Mouse (Mus musculus) embryonic stem cell, embryonic (primary cell): Measurements from ENCODE around the gene Pkn1.

Experiments used
- CTCF ChIA-PET, 4 experiments: fragments of 300-600 bp in 2 of 4; fragments of 350-600 bp in 2 of 4; sonication (Branson Sonifier 250); formaldehyde crosslinking; loops; one replicate each; lab custom pipeline; 2022; ENCODE audit warnings: inconsistent platforms in 2 of 4; lab: Charles Lee
- POLR2A ChIA-PET, 4 experiments: fragments of 300-600 bp in 2 of 4; fragments of 350-600 bp in 2 of 4; sonication (Branson Sonifier 250); formaldehyde crosslinking; loops; one replicate each; lab custom pipeline; 2022; ENCODE audit warnings: antibody characterized with exemption in 4 of 4, inconsistent platforms in 1 of 4; lab: Charles Lee

Pkn1 gene

DNA sequence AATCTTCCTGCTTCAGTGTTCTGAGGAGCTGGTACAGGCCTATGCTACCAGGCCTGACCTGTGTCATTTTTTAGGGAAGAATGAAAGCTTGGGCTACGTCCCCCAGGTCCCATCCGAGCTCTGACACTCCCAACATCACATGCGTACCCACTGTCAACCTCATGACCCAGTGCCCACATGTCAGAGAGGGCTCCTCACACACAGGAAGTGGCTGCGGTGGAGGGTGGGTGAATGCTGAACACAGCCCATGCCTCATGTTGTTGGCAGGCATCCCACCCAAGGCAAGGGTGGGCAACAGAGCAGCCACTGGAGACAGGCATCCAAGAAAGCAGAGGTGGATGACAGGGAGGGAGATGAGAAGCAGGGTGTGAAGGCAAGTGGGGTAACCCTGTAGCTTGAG lies 37.7 kb upstream of the Pkn1 start:
- ChIA-PET POLR2A (interaction anchor here in 3 of 4 experiments (0.6 to 8.6 kb wide), 10 partner anchors 9 to 266 kb away, joined by 3 to 175 read pairs (median 4); partner anchors contain the start of genes Asf1b (in 2 of the 3), Gm10644 (in 2 of the 3) and Ddx39 (in 1 of the 3)), CTCF (interaction anchor here in 3 of 4 experiments (0.9 to 1.7 kb wide), 4 partner anchors 11 to 46 kb away, joined by 3 to 6 read pairs (median 6); no protein-coding TSS in a partner anchor)

DNA sequence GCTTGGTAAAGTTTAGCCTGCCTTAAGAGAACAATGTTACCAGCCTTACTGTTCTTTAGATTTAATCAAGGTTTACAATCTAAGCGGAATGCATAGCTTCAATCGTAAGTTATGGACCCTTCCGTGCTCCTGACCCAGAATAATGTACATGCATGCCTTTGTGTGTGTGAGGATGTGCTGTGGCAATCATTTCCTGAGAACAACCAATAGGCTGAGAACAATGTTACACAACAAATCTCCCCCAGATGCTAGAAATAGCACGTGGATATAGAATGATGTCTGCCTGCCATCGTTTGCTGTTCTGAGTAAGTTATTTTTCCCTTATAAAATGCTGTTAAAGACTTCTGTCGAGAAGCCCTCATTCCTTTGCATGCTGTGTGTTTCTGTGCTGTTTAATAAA lies 33.9 kb upstream of the Pkn1 start:
- CTCF ChIA-PET: interaction anchor here in 3 of 4 experiments (1.2 to 1.9 kb wide), 4 partner anchors 9 to 222 kb away, joined by 3 to 5 read pairs (median 4); partner anchors contain the start of genes Asf1b (in 1 of the 3) and Gm10644 (in 1 of the 3)
- POLR2A ChIA-PET: interaction anchor here (0.6 to 16.8 kb wide), 16 partner anchors 7 to 191 kb away, joined by 3 to 175 read pairs (median 4); partner anchors contain the start of genes Adgre5 (in 2 of the 4) and Ddx39 (in 2 of the 4)

DNA sequence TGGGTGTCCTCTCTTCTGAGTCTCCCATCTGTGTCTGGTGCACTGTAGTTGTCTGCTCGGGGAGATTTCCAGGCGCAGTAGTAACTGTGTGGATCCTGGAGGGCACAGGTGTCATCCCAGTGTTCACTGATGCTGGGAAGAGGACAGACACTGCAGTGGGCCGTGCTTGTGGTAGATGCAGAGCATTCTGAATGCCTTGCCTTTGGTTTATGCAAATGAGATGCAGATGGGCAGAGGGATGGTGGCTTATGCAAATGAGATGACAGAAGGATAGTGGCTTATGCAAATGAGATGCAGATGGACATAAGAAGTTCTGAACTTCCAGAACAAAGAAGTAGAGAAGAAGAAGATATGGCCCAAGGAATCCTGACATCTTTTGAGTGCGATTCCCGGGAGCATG lies 32.9 kb upstream of the Pkn1 start:
- POLR2A ChIA-PET: interaction anchor here in 3 of 4 experiments (0.8 to 16.8 kb wide), 5 partner anchors 9 to 45 kb away, joined by 3 to 175 read pairs (median 3); partner anchors contain the start of gene Adgre5 (in 3 of the 3)
- CTCF ChIA-PET: interaction anchor here in 2 of 4 experiments (1.0 to 1.3 kb wide), 2 partner anchors 9 to 10 kb away, joined by 3 to 4 read pairs; partner anchors contain the start of gene Adgre5 (in 1 of the 2)

DNA sequence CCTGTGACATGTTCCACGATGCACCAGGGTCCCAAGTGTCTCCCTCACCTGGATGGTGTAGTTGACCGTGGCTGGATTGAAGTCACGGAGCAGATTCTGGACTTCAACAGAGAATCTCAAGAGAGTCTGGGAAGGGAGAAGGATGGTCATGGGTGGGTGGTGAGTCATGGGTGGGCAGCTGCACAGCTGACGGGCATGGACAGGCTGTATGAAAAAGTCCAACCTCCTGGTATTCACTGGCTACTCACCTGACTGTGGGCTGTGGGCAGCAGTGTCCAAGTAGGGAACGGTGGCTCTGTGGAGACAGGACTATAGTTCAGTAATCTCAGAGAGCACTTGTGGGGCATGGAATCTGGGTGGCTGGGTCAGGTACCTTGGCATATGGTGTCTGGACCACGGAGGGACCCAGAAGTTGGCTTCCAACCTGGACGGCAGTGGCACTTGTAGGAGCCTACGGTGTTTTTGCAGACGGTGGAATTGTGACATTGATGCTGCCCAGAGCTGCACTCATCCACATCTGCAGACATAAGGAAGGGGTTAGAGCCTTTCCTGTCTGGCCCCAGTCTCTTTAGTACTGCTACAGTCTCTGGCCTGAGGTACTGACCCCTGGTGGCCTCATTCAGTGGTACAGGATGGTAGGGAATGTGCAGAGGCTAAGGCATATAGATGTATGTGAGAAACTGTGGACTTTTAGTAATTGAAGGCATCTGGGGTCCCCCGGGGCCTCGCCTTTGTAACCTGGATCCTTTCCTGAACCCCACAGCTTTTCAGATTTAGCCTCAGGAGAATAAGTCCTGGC lies 30.2 kb upstream of the Pkn1 start:
- ChIA-PET POLR2A (interaction anchor here in 3 of 4 experiments (0.6 to 16.8 kb wide), 9 partner anchors 9 to 77 kb away, joined by 3 to 175 read pairs (median 5); partner anchors contain the start of genes Adgre5 (in 1 of the 3), Ddx39 (in 1 of the 3) and Gipc1 (in 1 of the 3)), CTCF (interaction anchor here in 2 of 4 experiments (0.7 to 1.8 kb wide), 5 partner anchors 9 to 164 kb away, joined by 3 to 5 read pairs (median 3); no protein-coding TSS in a partner anchor)

DNA sequence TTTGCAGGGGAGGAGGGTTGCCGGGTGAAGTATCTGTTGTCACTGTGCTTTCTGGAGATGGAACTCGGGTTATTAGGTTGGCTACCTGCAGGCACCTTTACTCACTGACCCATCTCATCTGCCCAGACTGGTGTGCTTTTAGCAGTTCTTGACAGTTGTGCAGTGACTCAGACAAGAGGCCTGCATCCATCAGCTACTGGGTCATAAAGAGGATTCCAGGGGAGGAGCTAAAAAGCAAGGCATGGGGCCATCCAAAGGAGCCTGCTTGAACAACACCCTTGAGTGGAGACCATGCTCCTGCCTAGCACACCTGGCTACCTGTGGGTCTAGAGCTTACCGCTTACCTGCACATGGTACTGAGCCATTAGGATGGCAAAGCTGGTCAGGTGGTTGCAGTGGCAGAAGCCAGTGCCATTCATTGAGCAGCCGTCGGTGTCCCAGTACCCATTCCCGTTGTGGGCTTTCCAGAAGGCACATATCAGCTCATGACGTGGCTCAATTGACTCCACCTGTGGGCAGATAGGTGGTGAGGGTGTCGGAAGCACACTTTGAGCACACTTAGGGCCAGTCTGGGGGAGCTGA lies 26.6 kb upstream of the Pkn1 start:
- CTCF ChIA-PET: interaction anchor here (0.7 to 3.1 kb wide), 17 partner anchors 8 to 285 kb away, joined by 3 to 23 read pairs (median 6); partner anchors contain the start of genes Asf1b (in 1 of the 4) and Gm10644 (in 1 of the 4)
- POLR2A ChIA-PET: interaction anchor here (0.5 to 16.8 kb wide), 39 partner anchors 7 to 465 kb away, joined by 3 to 175 read pairs (median 4); partner anchors contain the start of genes Ddx39 (in 4 of the 4), Asf1b (in 3 of the 4), Gm10644 (in 3 of the 4) and Adgre5 (in 2 of the 4)

DNA sequence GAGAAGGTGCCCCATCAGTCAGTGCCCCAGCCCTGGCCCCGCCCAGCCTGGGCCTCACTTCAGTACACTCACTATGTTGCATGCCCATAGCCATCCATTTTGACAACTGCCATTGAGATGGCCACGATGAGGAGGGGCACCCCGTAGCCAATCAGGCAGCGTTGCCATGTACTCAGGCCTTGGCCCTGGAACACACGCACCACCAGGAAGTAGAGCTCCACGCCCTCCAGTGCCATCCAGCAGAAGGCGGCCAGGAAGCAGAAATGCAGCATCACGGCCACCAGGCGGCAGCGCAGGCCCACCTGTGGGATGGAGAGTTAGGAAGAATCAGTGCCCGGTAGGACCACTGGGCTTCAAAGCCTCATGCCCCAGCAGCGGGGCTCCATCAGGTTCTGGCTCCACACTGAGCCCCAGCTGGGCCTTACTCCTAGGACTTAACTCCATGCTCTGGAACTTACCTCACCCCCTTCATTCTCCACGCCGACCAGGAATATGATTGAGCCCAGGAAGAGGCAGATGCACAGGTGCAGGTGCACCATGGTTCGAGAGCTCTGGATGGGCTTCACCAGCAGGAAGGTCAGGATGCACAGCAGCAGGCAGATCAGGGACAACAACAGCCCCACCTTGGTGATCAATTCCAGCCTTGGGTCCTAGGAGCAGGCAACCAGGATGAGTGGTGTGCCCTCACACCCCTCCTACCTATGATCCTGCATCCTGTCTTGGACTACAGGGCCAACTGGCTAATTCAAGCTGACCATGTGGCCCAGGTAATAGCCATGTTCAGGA lies 25.9 kb upstream of the Pkn1 start:
- CTCF ChIA-PET: interaction anchor here (0.5 to 3.1 kb wide), 44 partner anchors 8 to 878 kb away, joined by 3 to 23 read pairs (median 4); partner anchors contain the start of genes Asf1b (in 3 of the 4), Ddx39 (in 3 of the 4) and Gm10644 (in 2 of the 4)
- POLR2A ChIA-PET: interaction anchor here (0.5 to 16.8 kb wide), 65 partner anchors 8 to 465 kb away, joined by 3 to 175 read pairs (median 4); partner anchors contain the start of genes Ddx39 (in 4 of the 4), Adgre5 (in 3 of the 4), Asf1b (in 3 of the 4) and Gm10644 (in 3 of the 4)

DNA sequence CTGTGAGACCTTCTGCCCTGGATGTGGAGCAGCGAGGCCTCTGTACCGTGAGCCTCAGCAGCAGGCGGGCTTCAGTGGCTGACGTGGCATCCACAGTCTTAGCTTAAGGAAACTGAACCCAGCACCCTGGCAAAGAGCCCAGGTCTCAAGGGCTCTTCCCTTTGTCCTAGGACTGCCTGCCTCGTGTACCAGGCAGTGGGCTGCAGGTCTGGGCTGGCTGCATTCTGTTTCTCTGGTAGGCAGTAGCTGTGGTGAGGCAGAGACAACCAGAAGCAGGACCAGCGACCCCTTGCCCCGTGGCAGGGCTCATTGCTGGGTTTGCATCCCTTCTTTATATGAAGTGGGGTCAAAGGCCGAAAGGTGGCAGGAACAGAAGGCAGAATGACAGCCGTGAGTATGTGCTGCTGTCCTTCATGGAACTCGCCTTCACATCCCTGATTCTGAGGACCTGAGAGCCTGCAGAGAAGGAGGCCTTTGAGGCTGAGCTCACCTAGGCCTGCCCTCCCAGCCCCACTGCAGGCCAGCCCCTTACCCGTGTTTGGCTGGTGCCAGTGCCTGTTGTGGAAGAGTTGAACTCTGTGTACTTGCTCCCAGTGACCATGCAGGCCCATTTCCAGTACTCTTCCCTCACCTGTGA lies 24.6 kb upstream of the Pkn1 start:
- ChIA-PET CTCF (interaction anchor here (0.6 to 3.1 kb wide), 12 partner anchors 10 to 243 kb away, joined by 3 to 23 read pairs (median 6); partner anchors contain the start of genes Asf1b (in 1 of the 4) and Gm10644 (in 1 of the 4)), POLR2A (interaction anchor here in 3 of 4 experiments (0.9 to 16.8 kb wide), 24 partner anchors 10 to 232 kb away, joined by 3 to 175 read pairs (median 8); partner anchors contain the start of genes Adgre5 (in 2 of the 3), Asf1b (in 2 of the 3), Ddx39 (in 2 of the 3) and Gm10644 (in 2 of the 3))

DNA sequence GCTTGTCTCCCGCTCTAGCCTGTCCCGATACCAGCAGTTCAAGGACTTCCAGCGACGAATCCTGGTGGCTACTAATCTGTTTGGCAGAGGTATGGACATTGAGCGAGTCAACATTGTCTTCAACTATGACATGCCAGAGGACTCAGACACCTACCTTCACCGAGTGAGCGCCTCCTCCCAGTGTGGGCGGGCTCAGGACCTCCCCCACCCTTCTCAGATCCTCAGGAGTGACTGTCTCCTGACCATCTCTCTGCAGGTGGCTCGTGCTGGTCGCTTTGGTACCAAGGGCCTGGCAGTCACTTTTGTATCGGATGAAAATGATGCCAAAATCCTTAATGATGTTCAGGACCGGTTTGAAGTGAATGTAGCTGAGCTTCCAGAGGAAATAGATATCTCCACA lies 23.7 kb upstream of the Pkn1 start:
- ChIA-PET CTCF (interaction anchor here in 3 of 4 experiments (0.7 to 2.1 kb wide), 6 partner anchors 16 to 232 kb away, joined by 3 to 9 read pairs (median 4); partner anchors contain the start of genes Asf1b (in 1 of the 3) and Gm10644 (in 1 of the 3)), POLR2A (interaction anchor here (0.8 to 16.8 kb wide), 15 partner anchors 8 to 232 kb away, joined by 3 to 175 read pairs (median 5); partner anchors contain the start of genes Adgre5 (in 1 of the 4), Asf1b (in 1 of the 4), Gipc1 (in 1 of the 4) and Gm10644 (in 1 of the 4))

DNA sequence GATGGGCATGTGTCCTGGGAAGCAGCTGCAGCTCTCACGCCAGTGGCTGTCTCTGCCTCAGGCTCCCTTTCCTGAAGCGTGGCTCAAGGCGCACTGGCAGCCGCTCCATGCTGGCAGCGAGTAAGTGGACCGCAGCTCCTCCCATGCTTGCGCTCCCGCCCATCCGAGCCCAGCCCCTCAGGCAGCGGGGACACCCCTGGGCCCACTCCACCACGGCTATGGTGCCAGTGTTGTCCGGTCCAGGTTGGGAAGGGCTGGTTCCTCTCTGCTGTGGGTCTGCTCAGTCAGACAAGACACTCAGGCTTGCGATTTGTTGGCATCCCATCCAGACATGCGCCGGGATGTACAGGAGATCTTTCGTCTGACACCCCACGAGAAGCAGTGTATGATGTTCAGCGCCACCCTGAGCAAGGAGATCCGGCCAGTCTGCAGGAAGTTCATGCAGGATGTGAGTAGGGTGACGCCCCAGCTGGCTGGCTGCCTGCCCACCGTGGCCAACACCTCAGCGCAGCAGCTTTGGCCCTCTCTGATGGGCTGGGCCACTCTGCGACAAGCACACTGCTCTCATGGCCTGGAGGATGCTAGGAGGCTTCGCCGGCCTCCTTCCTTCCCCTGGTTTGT lies 22.5 kb upstream of the Pkn1 start:
- CTCF ChIA-PET: interaction anchor here in 2 of 4 experiments (0.6 to 2.0 kb wide), 6 partner anchors 11 to 234 kb away, joined by 3 to 9 read pairs (median 4); partner anchors contain the start of genes Asf1b (in 1 of the 2) and Gm10644 (in 1 of the 2)
- POLR2A ChIA-PET: interaction anchor here (0.6 to 16.8 kb wide), 32 partner anchors 9 to 1486 kb away, joined by 3 to 175 read pairs (median 4); partner anchors contain the start of genes Adgre5 (in 2 of the 4), Asf1b (in 1 of the 4), Gipc1 (in 1 of the 4) and Gm10644 (in 1 of the 4)

DNA sequence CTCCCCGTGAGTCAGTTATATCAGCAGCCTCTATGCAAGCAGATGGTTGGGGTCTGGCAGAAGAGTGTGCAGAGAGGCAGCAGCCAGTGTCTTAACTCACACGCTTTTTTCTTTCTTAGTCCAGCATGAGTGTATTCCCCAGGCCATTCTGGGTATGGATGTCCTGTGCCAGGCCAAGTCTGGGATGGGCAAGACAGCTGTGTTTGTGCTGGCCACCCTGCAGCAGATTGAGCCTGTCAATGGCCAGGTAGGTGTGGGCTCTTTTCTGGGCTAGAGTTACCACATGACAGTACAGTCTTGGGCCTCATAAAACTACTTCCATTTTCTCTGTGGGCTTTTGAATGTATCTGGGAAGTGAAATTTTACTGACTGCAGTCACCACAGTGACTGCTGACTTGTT lies 20.7 kb upstream of the Pkn1 start:
- CTCF ChIA-PET: no interaction called here
- POLR2A ChIA-PET: interaction anchor here in 2 of 4 experiments (0.5 to 16.8 kb wide), 16 partner anchors 7 to 277 kb away, joined by 3 to 175 read pairs (median 4); partner anchors contain the start of genes Adgre5 (in 1 of the 2), Asf1b (in 1 of the 2) and Gm10644 (in 1 of the 2)

DNA sequence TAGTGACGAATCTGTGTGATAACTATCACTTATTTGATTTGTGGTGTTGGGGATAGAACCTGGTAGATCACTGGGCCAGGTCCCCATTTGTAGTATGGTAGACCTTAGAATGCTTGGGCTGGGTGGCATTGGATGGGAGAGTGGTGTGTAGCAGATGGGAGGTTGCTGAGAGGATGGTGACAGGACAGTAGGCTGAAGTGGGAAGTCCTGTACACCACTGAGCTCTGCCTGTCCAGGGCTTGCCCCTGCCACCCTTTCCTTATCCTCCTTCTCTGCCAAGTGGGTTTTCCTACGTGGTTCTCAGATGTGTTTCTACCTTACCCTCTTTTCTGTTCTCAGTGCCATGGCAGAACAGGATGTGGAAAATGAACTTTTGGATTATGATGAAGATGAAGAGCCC lies 20.1 kb upstream of the Pkn1 start:
- ChIA-PET POLR2A (interaction anchor here in 3 of 4 experiments (0.6 to 16.8 kb wide), 18 partner anchors 8 to 1337 kb away, joined by 3 to 175 read pairs (median 4); partner anchors contain the start of genes Adgre5 (in 1 of the 3), Asf1b (in 1 of the 3) and Gm10644 (in 1 of the 3)), CTCF (no interaction called here)

DNA sequence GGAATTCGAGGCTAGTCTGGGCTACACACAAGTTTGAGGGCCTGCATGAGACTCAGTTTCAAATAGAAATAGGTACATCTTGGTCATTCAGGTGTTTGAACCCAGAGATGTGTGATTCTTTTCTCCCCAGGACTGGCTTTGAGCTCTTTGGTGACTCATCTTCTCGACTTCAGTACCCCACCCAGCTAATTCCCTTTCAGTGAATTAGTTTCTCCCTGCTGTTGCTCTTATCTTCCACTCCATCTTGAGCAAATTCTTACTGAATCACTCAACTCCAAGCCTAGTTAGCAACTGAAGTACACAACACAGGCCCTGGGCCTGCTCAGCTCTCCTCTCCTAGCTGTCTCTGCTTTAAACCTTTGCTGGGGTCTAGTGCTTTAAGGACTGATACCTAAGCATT lies 17.6 kb upstream of the Pkn1 start:
- CTCF ChIA-PET: interaction anchor here in 2 of 4 experiments (0.5 to 0.6 kb wide), 2 partner anchors 53 to 239 kb away, joined by 3 read pairs; partner anchors contain the start of gene Asf1b (in 1 of the 2)
- POLR2A ChIA-PET: interaction anchor here in 2 of 4 experiments (0.6 to 16.8 kb wide), 5 partner anchors 8 to 158 kb away, joined by 3 to 175 read pairs (median 3); partner anchors contain the start of gene Adgre5 (in 1 of the 2)

DNA sequence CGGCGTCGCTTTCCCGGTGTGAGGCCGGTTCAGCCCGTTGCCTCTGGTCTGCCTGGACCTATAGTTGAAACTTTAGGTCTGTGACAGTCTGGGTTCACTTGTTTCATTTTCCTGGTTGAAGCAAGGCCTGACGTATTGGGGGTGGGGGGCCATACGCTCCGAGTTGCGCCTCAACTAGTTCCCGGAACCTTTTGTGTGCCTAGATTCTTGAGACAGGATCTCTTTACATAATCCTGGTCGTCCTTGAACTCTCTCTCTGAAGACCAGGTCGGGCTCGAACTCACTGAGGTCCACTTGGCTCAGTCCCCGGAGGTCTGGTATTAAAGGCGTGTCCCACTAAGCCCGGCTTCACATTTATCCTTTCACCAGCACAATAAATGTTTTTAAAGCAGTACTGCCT lies 16.8 kb upstream of the Pkn1 start:
- ChIA-PET POLR2A (interaction anchor here (0.7 to 4.9 kb wide), 34 partner anchors 9 to 493 kb away, joined by 3 to 53 read pairs (median 6); partner anchors contain the start of genes Adgre5 (in 1 of the 4), Asf1b (in 1 of the 4), Dnajb1 (in 1 of the 4) and Gipc1 (in 1 of the 4)), CTCF (no interaction called here)

DNA sequence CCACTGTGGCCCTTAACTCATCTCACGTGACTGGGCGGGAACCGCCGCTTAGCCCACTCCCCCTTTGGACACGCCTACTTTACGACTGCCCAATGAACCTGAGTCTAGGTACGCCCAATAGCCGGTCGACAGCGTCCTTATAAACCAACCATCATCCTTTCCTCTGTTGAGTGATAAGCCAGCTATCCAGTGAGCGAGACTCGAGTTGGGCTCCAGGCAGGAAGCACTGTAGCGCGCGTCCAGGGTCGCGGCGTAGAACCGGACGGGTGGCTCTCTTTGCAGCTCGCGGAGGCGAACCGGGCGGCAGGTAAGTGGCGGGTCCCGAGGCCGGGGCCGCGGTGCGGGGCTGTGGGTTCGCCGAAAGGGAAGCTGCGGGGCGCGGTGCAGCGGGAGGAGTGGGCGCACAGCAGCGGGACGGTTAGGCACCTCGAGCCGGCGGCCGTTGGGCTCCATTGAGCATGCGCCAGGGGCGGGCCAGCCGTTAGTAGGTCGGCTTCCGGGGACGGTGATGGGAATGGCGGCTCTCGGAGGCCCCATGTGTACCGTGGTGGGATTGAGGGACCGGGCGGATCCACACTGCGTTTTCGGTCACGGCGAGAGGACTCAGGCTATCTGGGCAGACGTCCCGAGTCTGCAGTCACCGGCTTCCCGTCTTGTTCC lies 16.2 kb upstream of the Pkn1 start, which contains the start of gene Ddx39:
Gene Ddx39 (plus strand): TSS at position 147 of the 660 bp plus-strand sequence.
- ChIA-PET POLR2A (interaction anchor here (0.6 to 4.9 kb wide), 112 partner anchors 9 to 1322 kb away, joined by 3 to 53 read pairs (median 4); partner anchors contain the start of genes Asf1b (in 3 of the 4), Gm10644 (in 3 of the 4), 1700067K01Rik (in 2 of the 4) and Adgre5 (in 2 of the 4)), CTCF (interaction anchor here (0.6 to 1.6 kb wide), 11 partner anchors 8 to 1709 kb away, joined by 3 to 14 read pairs (median 3); partner anchors contain the start of gene Asf1b (in 1 of the 4))
